Comparison of ENCODE assay signal across 9 mouse cellular contexts in the genomic region with DNA sequence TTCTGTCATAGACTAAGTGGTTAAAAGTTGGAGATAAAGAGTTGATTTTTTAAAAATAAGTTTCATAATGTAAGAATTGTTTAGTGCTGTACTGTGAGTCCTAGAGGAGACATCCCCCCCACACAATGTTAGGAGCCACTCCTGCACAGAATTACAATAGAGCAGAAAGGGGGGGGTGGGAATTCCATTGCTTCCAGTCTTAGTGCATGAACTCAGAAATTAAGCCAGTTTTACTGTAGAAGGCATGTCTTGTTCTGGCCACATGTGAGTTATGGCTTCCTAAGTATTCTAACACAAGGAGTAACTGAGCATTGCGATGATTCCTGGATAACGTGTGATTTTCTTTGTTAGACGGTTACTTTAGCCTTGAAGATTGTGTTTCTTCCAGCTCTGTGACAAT.
A peak's percentile ranks its signal among the peaks of the same experiment; 100 is the strongest.
DNase-seq lines count a peak whose midpoint lies in the region; ATAC-seq and TF ChIP-seq lines count a peak whose summit lies in the region.
"Had no signal": no experiment of that assay in that cellular context is flagged by ENCODE, and none has a peak within 500 bp of the region (broad histone marks: within the 10 kb centered on the region; RNA-seq: fewer than 3 reads in every experiment).

No protein-coding gene starts in this region.

- peak overlapping the region; percentile 89 for H3K27ac ChIP-seq in heart, embryonic 11.5 days (ENCODE audit: low read depth, low read length)
- peak overlapping the region; percentile 81 for H3K27ac ChIP-seq in layer of hippocampus, adult 2 months
- H3K27ac ChIP-seq in intestine, postnatal 0 days (ENCODE audit: low read depth, low read length) = no peak overlapping the region

- peak overlapping the region; percentile 63 for H3K9ac ChIP-seq in heart, embryonic 11.5 days (ENCODE audit: low read depth, low read length)
- H3K9ac ChIP-seq in intestine, postnatal 0 days (ENCODE audit: low read depth, low read length) = no peak overlapping the region

- no peak for DNase-seq in heart, adult 11 months
- no peak for DNase-seq in layer of hippocampus, adult 2 months (ENCODE audit: low spot score in 2 of 2)
- DNase-seq in layer of hippocampus, adult 18-20 months (ENCODE audit: low spot score in 2 of 2) = no peak
- DNase-seq in thymus, postnatal 4 days = no peak
- no peak for DNase-seq in cerebellum, adult 11 months

- H3K27me3 ChIP-seq in heart, embryonic 11.5 days (ENCODE audit: control insufficient read depth, insufficient read depth, low read length) = no peaks in the 10 kb centered on the region
- no peaks in the 10 kb centered on the region for H3K27me3 ChIP-seq in E14TG2a.4 (ENCODE audit: insufficient read depth, low read length)
- no peaks in the 10 kb centered on the region for H3K27me3 ChIP-seq in intestine, postnatal 0 days (replicated peaks; ENCODE audit: control insufficient read depth, insufficient read depth, low read length)
- H3K27me3 ChIP-seq: forebrain, embryonic 12.5 days had no signal

- peaks cover 34% of the 10 kb centered on the region for H3K4me1 ChIP-seq in heart, embryonic 11.5 days (ENCODE audit: control insufficient read depth, insufficient read depth, low read length)
- H3K4me1 ChIP-seq in E14TG2a.4 (replicated peaks; ENCODE audit: low read depth, low read length) = peaks cover 54% of the 10 kb centered on the region
- H3K4me1 ChIP-seq in intestine, postnatal 0 days (replicated peaks; ENCODE audit: control insufficient read depth, insufficient read depth, low read length) = no peaks in the 10 kb centered on the region

- no peak for ATAC-seq in heart, embryonic 11.5 days (replicated peaks; ENCODE audit: insufficient number of reproducible peaks, low FRiP score, low TSS enrichment)
- ATAC-seq in intestine, postnatal 0 days = no peak

- H3K36me3 ChIP-seq in heart, embryonic 11.5 days (ENCODE audit: control insufficient read depth, insufficient read depth, low read length) = peaks cover 6% of the 10 kb centered on the region; the same call in 1 of the 2 replicates
- no peaks in the 10 kb centered on the region for H3K36me3 ChIP-seq in E14TG2a.4 (ENCODE audit: insufficient read depth, low read length)
- H3K36me3 ChIP-seq in intestine, postnatal 0 days (ENCODE audit: control insufficient read depth, insufficient read depth) = no peaks in the 10 kb centered on the region

- peak overlapping the region; percentile 42 for H3K4me3 ChIP-seq in heart, embryonic 11.5 days (ENCODE audit: low read depth, low read length)
- peak overlapping the region; percentile 57 for H3K4me3 ChIP-seq in layer of hippocampus, adult 2 months
- H3K4me3 ChIP-seq in E14TG2a.4 (replicated peaks; ENCODE audit: low read length) = peak overlapping the region; percentile 65; the same call in 1 of the 2 replicates
- peak overlapping the region; percentile 28; the same call in 1 of the 2 replicates for H3K4me3 ChIP-seq in intestine, postnatal 0 days (ENCODE audit: low read depth, low read length)

- H3K4me2 ChIP-seq in heart, embryonic 11.5 days = peak overlapping the region; percentile 70
- H3K4me2 ChIP-seq in intestine, postnatal 0 days (replicated peaks; ENCODE audit: low read depth) = peak overlapping the region; percentile 59; the same call in 1 of the 2 replicates

- H3K9me3 ChIP-seq in heart, embryonic 11.5 days (replicated peaks; ENCODE audit: control insufficient read depth, low read length) = no peaks in the 10 kb centered on the region
- H3K9me3 ChIP-seq in E14TG2a.4 (ENCODE audit: low read length) = peaks cover 9% of the 10 kb centered on the region
- no peaks in the 10 kb centered on the region for H3K9me3 ChIP-seq in intestine, postnatal 0 days (ENCODE audit: control insufficient read depth)

- TF ChIP-seq CTCF in layer of hippocampus, adult 2 months (conservative IDR thresholded peaks at IDR 0.05) = no peak
- TF ChIP-seq CTCF in E14TG2a.4 (conservative IDR thresholded peaks at IDR 0.05; ENCODE audit: low read length) = no peak
- TF ChIP-seq CTCF in intestine, postnatal 0 days (IDR thresholded peaks at IDR 0.05; ENCODE audit: low read depth) = no peak

- 56% methylated on average over 3 of the region's 3 CpGs for WGBS in heart, embryonic 11.5 days (ENCODE audit: insufficient replicate concordance)
- WGBS in intestine, postnatal 0 days = 69% methylated on average over 3 of the region's 3 CpGs
